Mouse (Mus musculus) lung, adult 2 months (tissue): ENCODE measurements around the gene Adgrv1. TPM values are rescaled to one million over a fixed set of nuclear protein-coding genes. Genes with fewer than 3 reads are reported as not detected.

ENCODE experiments used
- DNase-seq: peaks from one replicate; pipeline ENCODE4 v3.0.0; 2022
- H3K4me1 ChIP-seq: fragments of 200-500 bp; 2 replicates; pipeline ENCODE4 v1.6.1; 2011; ENCODE audit warnings: low read length; ENCODE audit not compliant: control insufficient read depth, insufficient read depth
- H3K4me3 ChIP-seq: fragments of 200-500 bp; replicated peaks from 2 replicates; pipeline ENCODE3; 2011; ENCODE audit warnings: low read depth, mild to moderate bottlenecking, control low read depth, low read length; ENCODE audit errors: extremely low read depth
- CTCF ChIP-seq: fragments of 200-500 bp; IDR thresholded peaks from 2 replicates; pipeline ENCODE4 v1.5.1; 2011; ENCODE audit warnings: mild to moderate bottlenecking, low read length, control low read depth; ENCODE audit not compliant: insufficient read depth
- POLR2A ChIP-seq: fragments of 200-500 bp; IDR thresholded peaks from 2 replicates; pipeline ENCODE4 v1.6.1; 2011; ENCODE audit warnings: low read depth, mild to moderate bottlenecking, control low read depth, low read length, borderline replicate concordance; ENCODE audit errors: extremely low read depth
- WGBS: fragments of 180-500 bp; shearing (Covaris S2); methylation state at CpG from one replicate; pipeline ENCODE4 v1.1.7; 2018; 5-methylcytosine and 5-hydroxymethylcytosine counted together
- polyA plus RNA-seq: library from polyadenylated mRNA; depleted of rRNA; stranded (reverse); fragments of >200 nt; gene quantifications from 2 replicates; pipeline ENCODE4 v1.2.3, GENCODE M21; 2012

The Adgrv1 gene
- polyA plus RNA-seq, 1 experiment: 1.3 TPM

GRCm38 (mm10) chr13:81381835-81382234, 251.1 kb downstream of the Adgrv1 start:
- 80% methylated on average over 4 of the region's 4 CpGs for WGBS
- Histone ChIP-seq H3K4me1 (no peaks in the 10 kb centered on the region), H3K4me3 (no peak overlapping the region)
- DNase-seq: no peak
- TF ChIP-seq POLR2A (no peak), CTCF (no peak)

- DNase-seq: no peak
- 67% methylated on average over 5 of the region's 5 CpGs for WGBS
- H3K4me3 ChIP-seq: no peak overlapping the region
- TF ChIP-seq POLR2A (no peak), CTCF (no peak)
- no peaks in the 10 kb centered on the region for H3K4me1 ChIP-seq
Observed at GRCm38 (mm10) chr13:81370801-81371456, 262.0 kb downstream of the Adgrv1 start.

- H3K4me3 ChIP-seq: no peak overlapping the region
- no peak for DNase-seq
- no peaks in the 10 kb centered on the region for H3K4me1 ChIP-seq
- WGBS: 84% methylated on average over 6 of the region's 6 CpGs
- no peak for TF ChIP-seq POLR2A
- no peak for TF ChIP-seq CTCF
Observed at GRCm38 (mm10) chr13:81370196-81370595, 262.8 kb downstream of the Adgrv1 start.

GRCm38 (mm10) chr13:81369564-81369963, 263.4 kb downstream of the Adgrv1 start:
- 76% methylated on average over 2 of the region's 2 CpGs for WGBS
- no peak for TF ChIP-seq POLR2A
- no peak for TF ChIP-seq CTCF
- no peak for DNase-seq
- H3K4me3 ChIP-seq: no peak overlapping the region
- no peaks in the 10 kb centered on the region for H3K4me1 ChIP-seq

- TF ChIP-seq POLR2A: no peak
- TF ChIP-seq CTCF: no peak
- H3K4me3 ChIP-seq: no peak overlapping the region
- WGBS: 45% methylated on average over 4 of the region's 4 CpGs
- no peak for DNase-seq
- H3K4me1 ChIP-seq: no peaks in the 10 kb centered on the region
Observed at GRCm38 (mm10) chr13:81368987-81369386, 264.0 kb downstream of the Adgrv1 start.

GRCm38 (mm10) chr13:81367681-81368376, 265.1 kb downstream of the Adgrv1 start:
- TF ChIP-seq CTCF: no peak
- WGBS: 50% methylated on average over 4 of the region's 4 CpGs
- Histone ChIP-seq H3K4me1 (no peaks in the 10 kb centered on the region), H3K4me3 (no peak overlapping the region)
- DNase-seq: no peak

GRCm38 (mm10) chr13:81360338-81360737, 272.6 kb downstream of the Adgrv1 start:
- Histone ChIP-seq H3K4me1 (no peaks in the 10 kb centered on the region), H3K4me3 (no peak overlapping the region)
- TF ChIP-seq CTCF (no peak), POLR2A (no peak)
- no peak for DNase-seq
- WGBS: 82% methylated on average over 2 of the region's 2 CpGs

- no peaks in the 10 kb centered on the region for H3K4me1 ChIP-seq
- 55% methylated on average over 1 of the region's 1 CpGs for WGBS
- TF ChIP-seq POLR2A (no peak), CTCF (no peak)
- DNase-seq: no peak
- no peak overlapping the region for H3K4me3 ChIP-seq
Observed at GRCm38 (mm10) chr13:81358766-81359165, 274.2 kb downstream of the Adgrv1 start.

GRCm38 (mm10) chr13:81358365-81358764, 274.6 kb downstream of the Adgrv1 start:
- TF ChIP-seq CTCF (no peak), POLR2A (no peak)
- WGBS: 84% methylated on average over 4 of the region's 4 CpGs
- DNase-seq: no peak
- Histone ChIP-seq H3K4me3 (no peak overlapping the region), H3K4me1 (no peaks in the 10 kb centered on the region)

- WGBS: 88% methylated on average over 3 of the region's 3 CpGs
- TF ChIP-seq POLR2A: no peak
- TF ChIP-seq CTCF: no peak
- no peaks in the 10 kb centered on the region; the same call in none of the 2 replicates for H3K4me1 ChIP-seq
- no peak for DNase-seq
- no peak overlapping the region for H3K4me3 ChIP-seq
Observed at GRCm38 (mm10) chr13:81357215-81357614, 275.7 kb downstream of the Adgrv1 start.
